Mouse (Mus musculus) embryonic facial prominence, embryonic 14.5 days (tissue): ENCODE measurements at regions not wholly inside any gene's neighbourhood (a gene's known extent, or its start where the extent isn't known, plus 50 kb on each side); places are given as distances from the start of the nearest gene placed in this dataset.

Experiments
- ATAC-seq: fragments of 200-750 bp; cut with Nextera tagmentation; 2 replicates; pipeline ENCODE4 v1.8.0; 2017; ENCODE audit warnings: low read depth, moderate number of reproducible peaks, moderate TSS enrichment
- DNase-seq: peaks from one replicate; pipeline ENCODE4 v3.0.0-alpha.2; 2015; ENCODE audit warnings: low spot score
- H3K27ac ChIP-seq: fragments of 300-500 bp; sonication (generic); replicated peaks from 2 replicates; pipeline ENCODE4 v1.5.1; 2014; ENCODE audit warnings: low read depth, mild to moderate bottlenecking, low read length, moderate library complexity
- H3K27me3 ChIP-seq: fragments of 300-500 bp; sonication (generic); replicated peaks from 2 replicates; pipeline ENCODE4 v1.6.1; 2014; ENCODE audit warnings: low read length; ENCODE audit not compliant: control insufficient read depth, insufficient read depth
- H3K36me3 ChIP-seq: fragments of 300-500 bp; sonication (generic); 2 replicates; pipeline ENCODE4 v1.6.1; 2014; ENCODE audit warnings: low read length, mixed read lengths; ENCODE audit not compliant: control insufficient read depth, insufficient read depth
- H3K4me1 ChIP-seq: fragments of 300-500 bp; sonication (generic); 2 replicates; pipeline ENCODE4 v1.6.1; 2014; ENCODE audit warnings: antibody characterized with exemption, low read length; ENCODE audit not compliant: control insufficient read depth, insufficient read depth
- H3K4me2 ChIP-seq: fragments of 300-500 bp; sonication (generic); 2 replicates; pipeline ENCODE4 v1.6.1; 2014; ENCODE audit warnings: low read depth, mild to moderate bottlenecking, low read length, moderate library complexity, mixed read lengths
- H3K4me3 ChIP-seq: fragments of 300-500 bp; sonication (generic); 2 replicates; pipeline ENCODE4 v1.5.1; 2014; ENCODE audit warnings: low read depth, mild to moderate bottlenecking, low read length
- H3K9ac ChIP-seq: fragments of 300-500 bp; sonication (generic); 2 replicates; pipeline ENCODE4 v1.6.1; 2014; ENCODE audit warnings: low read depth, mild to moderate bottlenecking, low read length, moderate library complexity, mixed read lengths
- H3K9me3 ChIP-seq: fragments of 300-500 bp; sonication (generic); 2 replicates; pipeline ENCODE4 v1.6.1; 2016; ENCODE audit warnings: low read length; ENCODE audit not compliant: control insufficient read depth
- WGBS: fragments of 180-500 bp; shearing (Covaris S2); extraction: QIAGEN DNeasy Blood & Tissue Kit; methylation state at CpG from one replicate; pipeline ENCODE4 v1.1.7; 2014; 5-methylcytosine and 5-hydroxymethylcytosine counted together

DNA sequence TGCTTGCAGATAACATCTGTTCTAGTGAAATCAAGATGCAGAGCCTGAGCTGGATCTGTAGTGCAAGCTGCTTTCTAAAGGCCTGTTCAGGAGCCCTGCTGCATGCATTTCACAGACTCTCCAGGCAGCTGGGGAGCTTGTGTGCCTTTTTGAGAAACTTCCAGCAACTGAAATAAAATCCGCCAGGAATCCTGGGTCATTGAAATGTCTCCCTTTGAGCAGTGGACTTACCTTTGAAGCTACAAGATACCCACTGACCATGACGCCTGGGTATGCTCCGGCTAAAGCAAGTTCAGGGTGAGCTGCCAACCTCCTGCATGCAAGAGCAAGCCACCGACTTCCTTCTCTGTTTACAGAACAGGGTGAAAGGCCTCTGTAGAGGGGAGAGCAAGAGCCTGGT, 278.7 kb downstream of the Cenpw start:
- no peak overlapping the region for H3K4me3 ChIP-seq
- peaks cover 8% of the 10 kb centered on the region; the same call in 1 of the 2 replicates for H3K4me1 ChIP-seq
- peak; percentile 77 for ATAC-seq
- H3K9me3 ChIP-seq = no peaks in the 10 kb centered on the region
- H3K27ac ChIP-seq = no peak overlapping the region
- peak; percentile 81 for DNase-seq
- no peak overlapping the region for H3K4me2 ChIP-seq
- no peaks in the 10 kb centered on the region for H3K27me3 ChIP-seq
- 16% methylated on average over 4 of the region's 4 CpGs for WGBS
- no peak overlapping the region for H3K9ac ChIP-seq
- no peaks in the 10 kb centered on the region for H3K36me3 ChIP-seq

DNA sequence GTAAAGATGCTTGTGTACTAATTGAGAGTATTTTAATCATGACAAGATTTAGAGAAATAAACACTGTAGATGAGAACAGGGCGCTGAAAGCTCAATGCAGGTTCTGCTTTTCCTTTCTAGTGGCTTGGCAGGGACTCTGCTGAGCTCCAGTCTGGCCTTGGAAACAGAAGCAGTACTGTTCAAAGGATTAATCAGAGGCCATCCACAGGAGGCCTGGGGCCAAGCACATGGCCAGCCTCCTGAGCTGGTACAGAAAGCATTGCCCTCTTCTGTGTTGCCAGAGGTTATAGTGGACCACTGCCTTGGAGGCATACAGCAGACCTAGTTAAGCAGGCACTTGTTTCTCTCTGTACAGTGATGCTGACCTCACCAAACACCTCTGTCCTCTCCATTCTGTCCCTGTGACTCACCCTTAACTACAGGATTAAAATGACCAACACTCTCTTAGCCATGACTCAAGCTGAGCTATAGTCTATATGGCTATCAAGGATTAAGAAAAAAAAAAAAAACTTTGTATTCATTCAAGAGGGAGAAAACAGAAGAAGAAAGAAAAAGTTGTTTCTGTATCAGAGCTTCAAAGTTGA, 302.5 kb downstream of the Cenpw start:
- Histone ChIP-seq H3K4me3 (no peak overlapping the region), H3K27ac (no peak overlapping the region), H3K4me2 (no peak overlapping the region), H3K4me1 (no peaks in the 10 kb centered on the region), H3K9me3 (no peaks in the 10 kb centered on the region), H3K27me3 (no peaks in the 10 kb centered on the region), H3K36me3 (no peaks in the 10 kb centered on the region), H3K9ac (no peak overlapping the region)
- 44% methylated on average over 1 of the region's 1 CpGs for WGBS
- no peak for DNase-seq
- ATAC-seq = no peak; the same call in 1 of the 2 replicates

DNA sequence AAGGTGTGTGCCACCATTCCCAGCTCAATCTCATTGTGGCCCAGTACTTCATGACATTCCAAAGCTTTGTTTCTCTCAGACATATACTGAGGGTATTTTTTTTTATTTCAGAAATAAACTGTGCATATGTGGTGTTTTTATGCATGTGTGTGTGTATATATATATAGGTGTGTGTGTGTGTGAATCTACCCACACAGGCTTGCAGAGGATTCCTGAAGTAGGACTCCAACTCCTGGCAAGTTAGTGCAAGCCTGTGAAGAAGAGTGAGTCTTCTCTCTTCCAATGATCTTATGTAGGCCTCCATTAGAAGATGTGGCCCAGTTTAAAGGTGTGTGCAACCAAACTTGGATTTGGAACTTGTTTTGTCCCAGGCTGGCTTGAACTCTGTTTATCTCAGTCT, 328.9 kb upstream of the Rspo3 start:
- ATAC-seq (no peak), DNase-seq (no peak)
- H3K36me3 ChIP-seq = no peaks in the 10 kb centered on the region
- no peak overlapping the region for H3K9ac ChIP-seq
- no peak overlapping the region for H3K4me2 ChIP-seq
- H3K4me3 ChIP-seq = no peak overlapping the region
- no peaks in the 10 kb centered on the region for H3K4me1 ChIP-seq
- no peaks in the 10 kb centered on the region for H3K9me3 ChIP-seq
- no peak overlapping the region for H3K27ac ChIP-seq
- no peaks in the 10 kb centered on the region for H3K27me3 ChIP-seq

GRCm38 (mm10) chr10:29855749-29856313, 320.2 kb upstream of the Rspo3 start:
- DNase-seq = no peak
- Histone ChIP-seq H3K4me3 (no peak overlapping the region), H3K4me1 (no peaks in the 10 kb centered on the region), H3K9ac (no peak overlapping the region), H3K36me3 (no peaks in the 10 kb centered on the region), H3K4me2 (no peak overlapping the region), H3K27ac (no peak overlapping the region), H3K27me3 (no peaks in the 10 kb centered on the region), H3K9me3 (no peaks in the 10 kb centered on the region)
- ATAC-seq = no peak
- WGBS = 19% methylated on average over 2 of the region's 2 CpGs

DNA sequence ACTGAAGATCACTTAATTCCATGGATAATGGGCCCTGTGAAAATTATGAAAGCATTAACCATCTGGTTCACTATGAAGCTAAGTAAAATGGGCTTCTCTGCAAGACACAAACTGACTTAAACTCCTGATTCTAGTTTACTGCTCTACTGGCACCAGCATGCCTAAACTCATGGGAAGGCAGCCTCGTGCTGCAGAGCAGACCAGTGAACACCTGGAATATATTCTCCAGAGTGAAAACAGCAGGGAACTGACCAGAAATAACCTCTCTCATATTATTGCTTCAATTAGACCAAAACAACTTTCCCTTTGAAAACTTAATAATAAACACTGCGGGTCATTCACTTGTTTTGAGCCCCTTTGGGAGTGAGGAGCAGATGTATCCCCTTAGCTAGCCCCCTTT, 316.8 kb upstream of the Rspo3 start:
- Histone ChIP-seq H3K4me1 (no peaks in the 10 kb centered on the region), H3K36me3 (no peaks in the 10 kb centered on the region), H3K9me3 (no peaks in the 10 kb centered on the region), H3K9ac (no peak overlapping the region), H3K4me3 (no peak overlapping the region), H3K27ac (no peak overlapping the region), H3K27me3 (no peaks in the 10 kb centered on the region), H3K4me2 (no peak overlapping the region)
- peak; percentile 4 for DNase-seq
- 14% methylated on average over 2 of the region's 2 CpGs for WGBS
- no peak for ATAC-seq

- H3K4me1 ChIP-seq = no peaks in the 10 kb centered on the region
- H3K9me3 ChIP-seq = no peaks in the 10 kb centered on the region
- H3K4me3 ChIP-seq = no peak overlapping the region
- H3K9ac ChIP-seq = no peak overlapping the region
- DNase-seq (peak; percentile 88), ATAC-seq (0 out of 2 replicates have a peak, but pooled peaks have one; percentile 22)
- no peak overlapping the region for H3K4me2 ChIP-seq
- no peaks in the 10 kb centered on the region for H3K36me3 ChIP-seq
- H3K27ac ChIP-seq = no peak overlapping the region
- 44% methylated on average over 5 of the region's 5 CpGs for WGBS
- no peaks in the 10 kb centered on the region for H3K27me3 ChIP-seq
These were observed 289.4 kb upstream of the Rspo3 start for GRCm38 (mm10) chr10:29824939-29825658.

DNA sequence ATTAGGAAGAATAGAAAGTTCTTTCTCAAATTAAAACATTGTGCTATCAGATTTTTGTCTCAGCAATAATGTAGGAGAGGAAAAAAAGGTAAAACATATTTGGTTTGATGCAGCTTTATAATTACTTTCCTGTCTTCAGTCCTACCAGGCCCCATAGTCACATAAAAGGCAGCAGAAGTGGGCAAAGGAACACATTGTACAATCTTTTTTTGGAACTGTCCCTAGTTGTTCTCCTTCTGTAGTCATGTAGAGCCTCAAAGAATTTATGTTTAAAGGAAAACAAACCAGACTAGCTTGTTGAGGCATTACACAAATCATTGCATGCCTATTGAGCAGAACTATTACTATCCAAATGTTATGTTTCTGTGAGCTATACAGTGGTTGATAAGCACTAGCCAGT, 288.7 kb upstream of the Rspo3 start:
- H3K9me3 ChIP-seq = no peaks in the 10 kb centered on the region
- no peak overlapping the region for H3K27ac ChIP-seq
- ATAC-seq (no peak), DNase-seq (no peak)
- no peak overlapping the region for H3K9ac ChIP-seq
- no peaks in the 10 kb centered on the region for H3K27me3 ChIP-seq
- no peaks in the 10 kb centered on the region for H3K36me3 ChIP-seq
- H3K4me3 ChIP-seq = no peak overlapping the region
- no peak overlapping the region for H3K4me2 ChIP-seq
- no peaks in the 10 kb centered on the region for H3K4me1 ChIP-seq

GRCm38 (mm10) chr10:29823177-29823576, 287.5 kb upstream of the Rspo3 start:
- Histone ChIP-seq H3K9me3 (no peaks in the 10 kb centered on the region), H3K4me3 (no peak overlapping the region), H3K4me2 (no peak overlapping the region), H3K36me3 (no peaks in the 10 kb centered on the region), H3K4me1 (no peaks in the 10 kb centered on the region), H3K27me3 (no peaks in the 10 kb centered on the region), H3K9ac (no peak overlapping the region), H3K27ac (no peak overlapping the region)
- WGBS = 78% methylated on average over 2 of the region's 2 CpGs
- DNase-seq = no peak
- no peak for ATAC-seq
